Comparison of ENCODE assay signal across 27 mouse cellular contexts in the genomic region with DNA sequence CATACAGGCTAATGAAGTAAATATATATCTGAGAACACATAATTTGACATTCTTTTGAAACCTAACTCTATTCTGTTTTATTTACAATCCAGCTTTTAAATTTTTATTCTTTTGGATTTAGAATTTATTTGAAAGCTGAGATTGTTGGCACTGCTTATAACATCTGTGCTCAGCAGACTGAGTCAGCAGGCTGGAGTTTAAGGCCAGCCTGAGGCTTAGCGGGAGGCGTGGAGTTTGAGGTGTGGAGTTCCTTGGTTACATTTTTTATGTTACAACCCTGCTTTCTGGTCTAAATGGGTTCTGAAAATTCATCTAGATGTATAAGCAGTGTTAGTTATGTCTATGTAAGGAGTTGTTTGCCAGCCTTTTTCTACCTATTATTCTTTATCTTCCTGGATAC. TPM values are rescaled to one million over a fixed set of nuclear protein-coding genes. Genes with fewer than 3 reads are reported as not detected.
DNase-seq lines count a peak whose midpoint lies in the region; ATAC-seq and TF ChIP-seq lines count a peak whose summit lies in the region.
"Had no signal": no experiment of that assay in that cellular context is flagged by ENCODE, and none has a peak within 500 bp of the region (broad histone marks: within the 10 kb centered on the region; RNA-seq: fewer than 3 reads in every experiment).

No protein-coding gene starts in this region.

- no peaks in the 10 kb centered on the region for H3K27me3 ChIP-seq in midbrain, postnatal 0 days (ENCODE audit: insufficient read depth, low read length)
- H3K27me3 ChIP-seq in midbrain, embryonic 15.5 days (replicated peaks): no peaks in the 10 kb centered on the region
- H3K27me3 ChIP-seq: CH12.LX; embryonic facial prominence, embryonic 12.5 days; forebrain, embryonic 13.5 days; Patski had no signal

- no peak overlapping the region for H3K4me2 ChIP-seq in midbrain, postnatal 0 days (ENCODE audit: low read depth, low read length, poor library complexity, severe bottlenecking)
- H3K4me2 ChIP-seq in midbrain, embryonic 15.5 days: no peak overlapping the region
- H3K4me2 ChIP-seq: embryonic facial prominence, embryonic 12.5 days; forebrain, embryonic 13.5 days; hindbrain, embryonic 14.5 days had no signal

- no peaks in the 10 kb centered on the region for H3K4me1 ChIP-seq in midbrain, postnatal 0 days (ENCODE audit: insufficient read depth, low read length)
- H3K4me1 ChIP-seq in midbrain, embryonic 15.5 days: no peaks in the 10 kb centered on the region
- H3K4me1 ChIP-seq: embryonic facial prominence, embryonic 12.5 days; forebrain, embryonic 13.5 days; heart, embryonic 10.5 days had no signal

- no peak for TF ChIP-seq CTCF in midbrain, postnatal 0 days (IDR thresholded peaks at IDR 0.05)

- WGBS in midbrain, postnatal 0 days: 79% methylated on average over 2 of the region's 2 CpGs
- WGBS in midbrain, embryonic 15.5 days: 79% methylated on average over 2 of the region's 2 CpGs

- no peak overlapping the region for H3K4me3 ChIP-seq in midbrain, postnatal 0 days (ENCODE audit: low read depth, low read length)
- no peak overlapping the region for H3K4me3 ChIP-seq in midbrain, embryonic 15.5 days
- H3K4me3 ChIP-seq: embryonic facial prominence, embryonic 12.5 days; forebrain, embryonic 13.5 days; heart, embryonic 10.5 days had no signal

- no peaks in the 10 kb centered on the region for H3K36me3 ChIP-seq in midbrain, postnatal 0 days (ENCODE audit: insufficient read depth, low read length)
- no peaks in the 10 kb centered on the region for H3K36me3 ChIP-seq in midbrain, embryonic 15.5 days (replicated peaks)
- H3K36me3 ChIP-seq: embryonic facial prominence, embryonic 12.5 days; heart, embryonic 10.5 days had no signal

- ATAC-seq in frontal cortex, adult (ENCODE audit: low TSS enrichment): peak; percentile 67
- no peak for ATAC-seq in midbrain, postnatal 0 days (ENCODE audit: low FRiP score)
- ATAC-seq in midbrain, embryonic 15.5 days (replicated peaks): no peak
- ATAC-seq: forebrain, embryonic 13.5 days; intestine, embryonic 16.5 days; Patski had no signal

- H3K9me3 ChIP-seq in midbrain, postnatal 0 days (ENCODE audit: low read length): no peaks in the 10 kb centered on the region
- H3K9me3 ChIP-seq in midbrain, embryonic 15.5 days: no peaks in the 10 kb centered on the region
- H3K9me3 ChIP-seq: embryonic facial prominence, embryonic 12.5 days; forebrain, embryonic 13.5 days; heart, embryonic 10.5 days had no signal

- DNase-seq in cerebellum, postnatal 10 days: peak; percentile 50 to 64
- no peak for DNase-seq in cerebellum, adult 18-20 months
- DNase-seq in frontal cortex, postnatal 36 days (ENCODE audit: low spot score in 2 of 2): no peak
- DNase-seq in midbrain, postnatal 0 days (ENCODE audit: low spot score): peak; percentile 42
- DNase-seq in B cell, adult 2 months: no peak
- DNase-seq: adrenal gland, adult 2 months; adrenal gland, postnatal 25 days; cerebellum, adult 11-12 months; cerebellum, adult 9-11 months; embryo, embryonic 11 days; gastrocnemius, postnatal 10 days; heart, adult 18-20 months; heart, postnatal 10 days; kidney, adult 2 months had no signal

- H3K27ac ChIP-seq in midbrain, postnatal 0 days (ENCODE audit: low read depth, low read length): no peak overlapping the region
- H3K27ac ChIP-seq in midbrain, embryonic 15.5 days: no peak overlapping the region
- H3K27ac ChIP-seq: embryonic facial prominence, embryonic 12.5 days; forebrain, embryonic 13.5 days; heart, embryonic 10.5 days; hindbrain, embryonic 14.5 days had no signal

- H3K9ac ChIP-seq in midbrain, postnatal 0 days (replicated peaks; ENCODE audit: low read length, poor library complexity, severe bottlenecking): no peak overlapping the region
- H3K9ac ChIP-seq in midbrain, embryonic 15.5 days: no peak overlapping the region
- H3K9ac ChIP-seq: embryonic facial prominence, embryonic 12.5 days; forebrain, embryonic 13.5 days; hindbrain, embryonic 14.5 days had no signal

RNA-seq across cellular contexts. Expression of a gene that starts 35.7 kb away (rescaled TPM):
- not detected in 2 replicates for total RNA-seq in midbrain, postnatal 0 days (2014; rRNA removed)
- polyA plus RNA-seq in midbrain, postnatal 0 days (2015; fragmentation: Nextera tagmentation; extraction: Ambion mirVana): not detected in 2 replicates
- not detected in 2 replicates for polyA plus RNA-seq in midbrain, embryonic 15.5 days (2015; fragmentation: Nextera tagmentation; extraction: Ambion mirVana)
- total RNA-seq: adrenal gland, adult 2 months; adrenal gland, postnatal 25 days; CH12.LX; common myeloid progenitor, adult 5-6 weeks; gastrocnemius, postnatal 10 days; gastrocnemius, postnatal 4 days; heart, adult 18-20 months; heart, postnatal 10 days; hematopoietic stem cell, adult 5-6 weeks had no signal
- polyA plus RNA-seq: adrenal gland, adult 2 months; embryonic facial prominence, embryonic 12.5 days; forebrain, embryonic 13.5 days; heart, embryonic 10.5 days; heart, embryonic 14.5 days; hindbrain, embryonic 14.5 days; intestine, embryonic 16.5 days; kidney, adult 2 months; Patski had no signal

Comparison
In these comparisons a context has a peak if more than half of its experiments do, and no peak if none do; other contexts are left out.
1. DNase-seq: peak in cerebellum, postnatal 10 days (2 of 2) and midbrain, postnatal 0 days (single experiment); none in cerebellum, adult 18-20 months (0 of 2), frontal cortex, postnatal 36 days (0 of 2) and B cell, adult 2 months (0 of 2).